Mouse (Mus musculus) MEL (cell line): Measurements from ENCODE around the gene Prex1.

Experiments used
- CTCF ChIP-seq, 3 experiments: IDR thresholded peaks in 2 of 3; conservative IDR thresholded peaks in 1 of 3; 2 replicates each; pipeline ENCODE4 v1.5.1; 2011 to 2012; ENCODE audit warnings: low read length in 3 of 3, low read depth in 2 of 3, mild to moderate bottlenecking in 2 of 3, improper control_type of control experiment in 1 of 3, inconsistent platforms in 1 of 3, mixed read lengths in 1 of 3, moderate library complexity in 1 of 3; ENCODE audit not compliant: control insufficient read depth in 1 of 3, insufficient read depth in 1 of 3, poor library complexity in 1 of 3, severe bottlenecking in 1 of 3
- JUND ChIP-seq: IDR thresholded peaks from 2 replicates; pipeline ENCODE4 v1.6.1; 2011; ENCODE audit warnings: low read depth, mild to moderate bottlenecking, improper control_type of control experiment, low read length

DNA sequence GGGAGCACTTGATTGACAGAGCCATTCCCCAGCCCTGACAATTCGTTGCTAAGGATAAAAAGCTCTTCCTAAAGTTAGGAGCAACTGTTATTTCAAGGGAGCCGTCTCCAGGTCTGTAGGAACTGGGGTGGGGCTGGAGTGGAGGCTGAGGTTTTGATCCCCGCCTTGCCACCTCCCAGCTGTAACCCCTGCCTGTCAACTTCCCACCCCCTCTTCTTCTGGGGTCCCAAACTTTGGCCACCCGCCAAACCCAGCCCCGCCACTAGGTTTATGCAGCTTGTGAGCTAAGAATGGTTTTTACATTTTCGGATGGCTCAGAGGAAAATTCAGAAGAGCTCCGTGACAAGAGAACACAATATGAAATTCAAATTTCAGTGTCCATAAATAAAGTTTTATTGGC, 23.7 kb upstream of the Prex1 start:
- TF ChIP-seq CTCF (IDR thresholded peaks at IDR 0.05 in 2 of 3, conservative IDR thresholded peaks at IDR 0.05 in 1 of 3; ENCODE audit: control insufficient read depth in 1 of 3, insufficient read depth in 1 of 3, low read depth in 2 of 3, low read length in 3 of 3, poor library complexity in 1 of 3, severe bottlenecking in 1 of 3): no peak
- TF ChIP-seq JUND: no peak
